In the genomic region with DNA sequence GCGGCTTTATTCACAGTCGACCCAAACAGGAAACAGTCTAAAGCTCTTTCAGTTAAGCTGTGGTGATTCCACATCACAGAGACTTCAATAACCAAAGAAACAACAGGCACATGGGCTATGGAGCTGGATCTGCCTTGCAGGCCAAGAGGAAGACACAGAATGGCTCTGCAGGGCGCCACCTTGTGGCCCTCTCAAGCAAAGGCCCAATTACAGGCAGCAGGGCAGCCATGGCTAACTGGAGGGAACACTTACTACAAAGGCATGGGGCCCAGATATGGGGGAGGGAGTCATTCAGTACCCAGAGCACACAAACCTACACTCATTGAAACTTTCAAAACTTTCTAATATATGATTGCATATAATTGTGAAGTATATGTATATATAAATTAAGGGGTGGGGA, we compare ENCODE assay signal across 8 mouse cellular contexts. TPM values are rescaled to one million over a fixed set of nuclear protein-coding genes. Genes with fewer than 3 reads are reported as not detected.
DNase-seq lines count a peak whose midpoint lies in the region; ATAC-seq and TF ChIP-seq lines count a peak whose summit lies in the region.

No protein-coding gene starts in this region.

- H3K4me3 ChIP-seq in E14TG2a.4 (replicated peaks; ENCODE audit: low read length): no peak overlapping the region
- H3K4me3 ChIP-seq in embryonic facial prominence, embryonic 14.5 days (ENCODE audit: low read depth, low read length): no peak overlapping the region
- H3K4me3 ChIP-seq in heart, postnatal 0 days (ENCODE audit: low read depth, low read length): no peak overlapping the region
- H3K4me3 ChIP-seq in lung, postnatal 0 days (ENCODE audit: low read depth, low read length): no peak overlapping the region

- H3K27ac ChIP-seq in embryonic facial prominence, embryonic 14.5 days (replicated peaks; ENCODE audit: low read depth, low read length): no peak overlapping the region
- no peak overlapping the region for H3K27ac ChIP-seq in heart, postnatal 0 days (ENCODE audit: low read depth)
- H3K27ac ChIP-seq in lung, postnatal 0 days (ENCODE audit: low read length): no peak overlapping the region

- DNase-seq in adrenal gland, postnatal 4 days (ENCODE audit: low spot score in 2 of 2): peak; percentile 41 to 53
- peak; percentile 85 for DNase-seq in embryonic facial prominence, embryonic 14.5 days (ENCODE audit: low spot score)
- peak; percentile 71 for DNase-seq in heart, postnatal 0 days (ENCODE audit: low spot score)
- DNase-seq in kidney, postnatal 4 days: peak; percentile 85 to 90
- DNase-seq in lung, postnatal 0 days (ENCODE audit: low spot score): peak; percentile 75
- peak; percentile 72 for DNase-seq in ovary, postnatal 36 days (ENCODE audit: low spot score)
- DNase-seq in thymus, postnatal 14 days: peak; percentile 78

- ATAC-seq in embryonic facial prominence, embryonic 14.5 days (ENCODE audit: low read depth): peak; percentile 89
- peak; percentile 49; the same call in 1 of the 2 replicates for ATAC-seq in heart, postnatal 0 days (ENCODE audit: insufficient read depth, low read depth)
- peak; percentile 66 for ATAC-seq in lung, postnatal 0 days

- H3K27me3 ChIP-seq in E14TG2a.4 (ENCODE audit: insufficient read depth, low read length): peaks cover 25% of the 10 kb centered on the region
- no peaks in the 10 kb centered on the region for H3K27me3 ChIP-seq in embryonic facial prominence, embryonic 14.5 days (replicated peaks; ENCODE audit: control insufficient read depth, insufficient read depth, low read length)
- H3K27me3 ChIP-seq in heart, postnatal 0 days (ENCODE audit: control insufficient read depth, insufficient read depth, low read length): no peaks in the 10 kb centered on the region
- H3K27me3 ChIP-seq in lung, postnatal 0 days (replicated peaks; ENCODE audit: insufficient read depth, low read length): no peaks in the 10 kb centered on the region

- H3K9ac ChIP-seq in embryonic facial prominence, embryonic 14.5 days (ENCODE audit: low read depth, low read length): no peak overlapping the region
- H3K9ac ChIP-seq in heart, postnatal 0 days (replicated peaks; ENCODE audit: low read depth, low read length): no peak overlapping the region
- no peak overlapping the region for H3K9ac ChIP-seq in lung, postnatal 0 days (replicated peaks; ENCODE audit: low read depth)

- WGBS in embryonic facial prominence, embryonic 14.5 days: 12% methylated on average over 3 of the region's 3 CpGs
- WGBS in heart, postnatal 0 days: 12% methylated on average over 3 of the region's 3 CpGs
- WGBS in lung, postnatal 0 days: 8% methylated on average over 3 of the region's 3 CpGs

- TF ChIP-seq CTCF in E14TG2a.4 (conservative IDR thresholded peaks at IDR 0.05; ENCODE audit: low read length): peak; percentile 93
- TF ChIP-seq CTCF in heart, postnatal 0 days (IDR thresholded peaks at IDR 0.05; ENCODE audit: low read depth): peak; percentile 95
- TF ChIP-seq CTCF in lung, postnatal 0 days (IDR thresholded peaks at IDR 0.05): peak; percentile 94

- no peak for TF ChIP-seq EP300 in heart, postnatal 0 days (IDR thresholded peaks at IDR 0.05; ENCODE audit: low read depth)
- no peak for TF ChIP-seq EP300 in lung, postnatal 0 days (IDR thresholded peaks at IDR 0.05)

- H3K4me1 ChIP-seq in E14TG2a.4 (replicated peaks; ENCODE audit: low read depth, low read length): peaks cover 7% of the 10 kb centered on the region
- H3K4me1 ChIP-seq in embryonic facial prominence, embryonic 14.5 days (ENCODE audit: control insufficient read depth, insufficient read depth, low read length): no peaks in the 10 kb centered on the region
- H3K4me1 ChIP-seq in heart, postnatal 0 days (ENCODE audit: control insufficient read depth, insufficient read depth): no peaks in the 10 kb centered on the region
- H3K4me1 ChIP-seq in lung, postnatal 0 days (ENCODE audit: insufficient read depth, low read depth, low read length): no peaks in the 10 kb centered on the region

- H3K9me3 ChIP-seq in E14TG2a.4 (ENCODE audit: low read length): no peaks in the 10 kb centered on the region
- H3K9me3 ChIP-seq in embryonic facial prominence, embryonic 14.5 days (ENCODE audit: control insufficient read depth, low read length): no peaks in the 10 kb centered on the region
- H3K9me3 ChIP-seq in heart, postnatal 0 days (replicated peaks; ENCODE audit: control insufficient read depth, low read length): no peaks in the 10 kb centered on the region
- H3K9me3 ChIP-seq in lung, postnatal 0 days (ENCODE audit: low read length): no peaks in the 10 kb centered on the region

- H3K4me2 ChIP-seq in embryonic facial prominence, embryonic 14.5 days (ENCODE audit: low read depth, low read length): no peak overlapping the region
- no peak overlapping the region for H3K4me2 ChIP-seq in heart, postnatal 0 days (ENCODE audit: low read depth, low read length)
- H3K4me2 ChIP-seq in lung, postnatal 0 days (replicated peaks; ENCODE audit: low read depth, low read length): no peak overlapping the region

- no peaks in the 10 kb centered on the region for H3K36me3 ChIP-seq in E14TG2a.4 (ENCODE audit: insufficient read depth, low read length)
- no peaks in the 10 kb centered on the region for H3K36me3 ChIP-seq in embryonic facial prominence, embryonic 14.5 days (ENCODE audit: control insufficient read depth, insufficient read depth, low read length)
- no peaks in the 10 kb centered on the region for H3K36me3 ChIP-seq in heart, postnatal 0 days (replicated peaks; ENCODE audit: control insufficient read depth, insufficient read depth, low read length)
- H3K36me3 ChIP-seq in lung, postnatal 0 days (ENCODE audit: insufficient read depth, low read length): no peaks in the 10 kb centered on the region

RNA-seq across cellular contexts. Expression of gene Ankmy1, which starts 7.6 kb away (rescaled TPM):
- 1 to 10 TPM; 1.2 TPM for total RNA-seq in adrenal gland, postnatal 4 days (2021)
- 0.68 and 0.73 TPM in 2 replicates for polyA plus RNA-seq in embryonic facial prominence, embryonic 14.5 days (2014; fragmentation: Nextera tagmentation; extraction: Ambion mirVana)
- not detected in 2 replicates for total RNA-seq in heart, postnatal 0 days (2014; rRNA removed; ENCODE audit: low replicate concordance)
- 0.10 TPM in 1 of 2 replicates, not detected in the other for polyA plus RNA-seq in heart, postnatal 0 days (2015; fragmentation: Nextera tagmentation; extraction: Ambion mirVana)
- 0.50 and 0.57 TPM in 2 replicates for polyA plus RNA-seq in lung, postnatal 0 days (2015; fragmentation: Nextera tagmentation; extraction: Ambion mirVana)

RNA-seq across cellular contexts. Expression of gene Dusp28, which starts 11.7 kb away (rescaled TPM):
- 10 to 100 TPM; 11.6 to 13.2 TPM for total RNA-seq in adrenal gland, postnatal 4 days (2021)
- polyA plus RNA-seq in embryonic facial prominence, embryonic 14.5 days (2014; fragmentation: Nextera tagmentation; extraction: Ambion mirVana): 7.0 and 7.2 TPM in 2 replicates
- total RNA-seq in heart, postnatal 0 days (2014; rRNA removed; ENCODE audit: low replicate concordance): 23.5 and 26.8 TPM in 2 replicates
- 21.4 and 25.2 TPM in 2 replicates for polyA plus RNA-seq in heart, postnatal 0 days (2015; fragmentation: Nextera tagmentation; extraction: Ambion mirVana)
- 16.3 and 18.3 TPM in 2 replicates for polyA plus RNA-seq in lung, postnatal 0 days (2015; fragmentation: Nextera tagmentation; extraction: Ambion mirVana)

RNA-seq across cellular contexts. Expression of gene Rnpepl1, which starts 15.5 kb away (rescaled TPM):
- 10 to 100 TPM; 74.3 to 74.6 TPM for total RNA-seq in adrenal gland, postnatal 4 days (2021)
- polyA plus RNA-seq in embryonic facial prominence, embryonic 14.5 days (2014; fragmentation: Nextera tagmentation; extraction: Ambion mirVana): 32.9 and 33.9 TPM in 2 replicates
- total RNA-seq in heart, postnatal 0 days (2014; rRNA removed; ENCODE audit: low replicate concordance): 73.2 and 89.0 TPM in 2 replicates
- 33.0 and 36.3 TPM in 2 replicates for polyA plus RNA-seq in heart, postnatal 0 days (2015; fragmentation: Nextera tagmentation; extraction: Ambion mirVana)
- polyA plus RNA-seq in lung, postnatal 0 days (2015; fragmentation: Nextera tagmentation; extraction: Ambion mirVana): 58.7 and 60.7 TPM in 2 replicates

RNA-seq across cellular contexts. Expression of gene Capn10, which starts 39.1 kb away (rescaled TPM):
- 10 to 100 TPM; 32.5 to 34.7 TPM for total RNA-seq in adrenal gland, postnatal 4 days (2021)
- polyA plus RNA-seq in embryonic facial prominence, embryonic 14.5 days (2014; fragmentation: Nextera tagmentation; extraction: Ambion mirVana): 24.4 and 28.2 TPM in 2 replicates
- total RNA-seq in heart, postnatal 0 days (2014; rRNA removed; ENCODE audit: low replicate concordance): 41.9 and 46.3 TPM in 2 replicates
- 10.7 and 12.0 TPM in 2 replicates for polyA plus RNA-seq in heart, postnatal 0 days (2015; fragmentation: Nextera tagmentation; extraction: Ambion mirVana)
- 16.3 and 16.6 TPM in 2 replicates for polyA plus RNA-seq in lung, postnatal 0 days (2015; fragmentation: Nextera tagmentation; extraction: Ambion mirVana)

RNA-seq across cellular contexts. Expression of gene Gpr35, which starts 55.6 kb away (rescaled TPM):
- total RNA-seq in adrenal gland, postnatal 4 days (2021): under 1 TPM; 0.62 to 0.76 TPM
- 0.52 and 1.5 TPM in 2 replicates for polyA plus RNA-seq in embryonic facial prominence, embryonic 14.5 days (2014; fragmentation: Nextera tagmentation; extraction: Ambion mirVana)
- 0.23 and 0.85 TPM in 2 replicates for total RNA-seq in heart, postnatal 0 days (2014; rRNA removed; ENCODE audit: low replicate concordance)
- 0.27 and 0.34 TPM in 2 replicates for polyA plus RNA-seq in heart, postnatal 0 days (2015; fragmentation: Nextera tagmentation; extraction: Ambion mirVana)
- 1.2 and 1.7 TPM in 2 replicates for polyA plus RNA-seq in lung, postnatal 0 days (2015; fragmentation: Nextera tagmentation; extraction: Ambion mirVana)
